Mouse (Mus musculus): Measurements from ENCODE around the gene Tbx20.

GRCm38 (mm10) chr9:24778571-24778970 lies 4.5 kb upstream of the Tbx20 start:
- no peak for TF ChIP-seq POLR2A (IDR thresholded peaks at IDR 0.05; ENCODE audit: control insufficient read depth, extremely low read depth, insufficient read depth, low read length, poor library complexity)
- no peak for TF ChIP-seq CTCF (IDR thresholded peaks at IDR 0.05; ENCODE audit: borderline replicate concordance, control insufficient read depth, extremely low read depth, insufficient read depth, low read length, poor library complexity)
